Mouse (Mus musculus) C2C12 (cell line): Measurements from ENCODE around the gene Lrrtm3.

ENCODE experiments used
- CEBPB ChIP-seq: IDR thresholded peaks from one replicate; pipeline ENCODE4 v1.6.1; 2011; ENCODE audit warnings: low read depth, mild to moderate bottlenecking, control low read depth, moderate library complexity
- CTCF ChIP-seq: IDR thresholded peaks from one replicate; pipeline ENCODE4 v1.5.1; 2011; ENCODE audit not compliant: control insufficient read depth, insufficient read depth, insufficient read length
- MAX ChIP-seq: IDR thresholded peaks from one replicate; pipeline ENCODE4 v1.6.1; 2011; ENCODE audit warnings: mild to moderate bottlenecking, control low read depth
- USF1 ChIP-seq: IDR thresholded peaks from one replicate; pipeline ENCODE4 v1.6.1; 2011; ENCODE audit warnings: low read depth, mild to moderate bottlenecking, control low read depth, moderate library complexity

- no peak for TF ChIP-seq CTCF
- no peak for TF ChIP-seq MAX
- TF ChIP-seq CEBPB, result no peak
- no peak for TF ChIP-seq USF1
These were observed 88.1 kb downstream of the Lrrtm3 start for GRCm38 (mm10) chr10:64001996-64002395.
